Mouse (Mus musculus) layer of hippocampus, postnatal 25 days (tissue): ENCODE data around the gene Sv2b. TPM values are rescaled to one million over a fixed set of nuclear protein-coding genes. Genes with fewer than 3 reads are reported as not detected.

Experiments
- DNase-seq, 2 experiments: peaks; one replicate each; pipeline ENCODE4 v3.0.0; 2022; ENCODE audit warnings: mixed read lengths in 2 of 2, low spot score in 1 of 2; ENCODE audit errors: extremely low spot score in 1 of 2
- total RNA-seq, 2 experiments: library from RNA; stranded (reverse); gene quantifications; 2 replicates each; pipeline ENCODE4 v1.2.3; 2021

The Sv2b gene
- total RNA-seq, 2 experiments from 2014 or later, result 289 to 325 TPM

DNA sequence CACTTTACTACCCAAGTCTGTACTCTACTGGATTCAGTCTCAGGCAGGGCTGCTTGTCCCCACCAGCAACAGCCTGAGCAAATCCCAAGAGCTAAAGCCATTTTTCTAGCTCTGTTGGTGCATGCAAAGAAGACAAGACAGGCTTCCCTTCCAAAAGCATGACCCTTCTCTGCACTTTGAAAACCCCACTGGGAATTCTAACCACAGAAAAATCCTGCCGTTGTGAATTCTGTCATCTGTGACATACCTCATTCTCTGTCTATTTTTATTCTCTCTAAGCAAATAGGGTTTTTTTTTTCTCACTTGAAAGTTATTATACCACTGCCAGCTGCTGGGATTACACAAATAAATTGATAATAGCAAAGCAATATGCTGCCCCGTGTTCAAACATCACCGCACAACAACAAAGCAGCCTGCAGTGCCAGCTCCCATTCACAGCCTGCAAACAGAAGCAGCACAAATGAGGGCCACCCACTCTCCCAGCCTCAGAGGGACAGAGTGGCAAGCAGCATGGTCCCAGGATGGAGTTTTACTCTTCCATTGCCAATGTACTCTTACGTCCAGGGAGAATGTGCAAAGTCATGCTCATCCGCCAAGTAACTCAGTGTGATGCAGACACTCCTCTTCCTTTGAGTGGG lies 13.7 kb downstream of the Sv2b start:
- no peak for DNase-seq

DNA sequence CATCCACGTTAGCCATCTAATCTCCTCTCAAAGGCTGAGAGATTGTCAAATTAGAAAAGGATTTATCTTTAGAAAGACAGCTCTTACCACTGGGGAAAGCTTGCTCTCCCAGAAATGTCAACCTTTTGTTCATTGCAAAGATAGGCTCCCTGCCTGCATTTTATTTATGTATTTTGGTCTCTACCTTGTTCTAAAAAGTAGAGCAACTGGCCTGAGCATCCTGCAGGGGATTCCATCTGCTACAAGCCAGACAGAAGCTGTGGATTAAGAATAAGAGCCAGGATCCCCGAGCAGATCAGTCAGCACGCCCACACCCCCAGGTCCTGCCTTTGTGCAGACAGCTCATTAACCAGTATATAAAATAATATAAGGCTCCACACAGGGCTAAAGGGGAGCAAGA lies 16.8 kb downstream of the Sv2b start:
- no peak for DNase-seq

DNA sequence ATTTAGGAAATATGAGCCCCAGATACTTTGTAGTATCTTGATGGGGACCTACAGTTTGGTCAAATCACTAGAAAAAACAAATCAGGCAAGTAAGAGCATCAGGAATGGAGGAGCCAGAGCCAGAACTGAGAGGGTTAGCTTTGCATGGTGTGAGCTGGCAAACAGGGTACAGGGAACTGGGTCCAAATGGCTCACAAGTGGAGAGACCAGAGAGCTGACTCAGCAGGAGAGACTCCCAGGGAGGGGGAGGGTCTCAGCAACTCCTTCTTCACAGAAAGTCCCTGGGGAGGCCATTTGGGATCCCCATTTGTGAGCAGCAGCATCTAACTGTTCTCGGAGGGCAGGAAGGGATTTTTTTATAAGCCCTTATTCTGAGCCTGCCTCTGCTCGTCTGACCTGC lies 18.5 kb downstream of the Sv2b start:
- no peak for DNase-seq

DNA sequence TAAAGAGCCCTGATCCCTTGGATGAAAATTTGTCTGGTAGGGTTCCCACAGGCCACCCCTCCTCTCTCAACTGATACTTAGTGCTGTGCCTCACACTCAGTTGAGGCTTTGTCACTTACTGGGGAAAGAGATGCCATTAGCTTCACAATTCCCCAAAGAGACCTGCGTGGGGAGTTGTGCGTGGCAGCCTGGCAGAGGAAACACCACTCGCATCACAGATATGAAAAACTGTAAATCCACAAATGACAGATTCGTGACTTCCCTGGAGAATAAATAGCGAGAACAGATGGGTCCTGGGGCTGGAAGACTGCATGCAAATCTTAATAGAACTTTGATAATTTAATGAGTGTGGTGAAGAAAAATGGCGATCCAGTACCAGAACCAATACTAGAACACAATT lies 21.8 kb downstream of the Sv2b start:
- no peak for DNase-seq

DNA sequence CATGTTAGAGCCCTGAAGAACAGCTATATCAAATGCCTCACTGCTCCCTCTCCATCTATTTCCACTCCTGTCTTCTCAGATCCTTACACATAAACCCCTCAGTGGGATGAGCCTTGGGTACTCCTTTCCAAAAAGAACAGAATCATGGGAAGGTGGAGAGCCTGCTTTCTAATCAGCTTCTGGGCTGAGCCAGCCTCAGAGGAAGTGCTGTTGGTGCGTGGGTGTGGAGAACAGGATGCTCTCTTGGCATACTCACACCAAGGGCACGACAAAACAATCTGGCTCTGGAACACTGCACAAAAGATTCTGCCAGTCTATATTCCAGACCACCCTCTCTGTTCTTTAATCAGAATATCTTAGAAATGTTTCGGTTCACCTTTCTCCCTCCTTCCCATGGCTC lies 26.1 kb downstream of the Sv2b start:
- no peak for DNase-seq

DNA sequence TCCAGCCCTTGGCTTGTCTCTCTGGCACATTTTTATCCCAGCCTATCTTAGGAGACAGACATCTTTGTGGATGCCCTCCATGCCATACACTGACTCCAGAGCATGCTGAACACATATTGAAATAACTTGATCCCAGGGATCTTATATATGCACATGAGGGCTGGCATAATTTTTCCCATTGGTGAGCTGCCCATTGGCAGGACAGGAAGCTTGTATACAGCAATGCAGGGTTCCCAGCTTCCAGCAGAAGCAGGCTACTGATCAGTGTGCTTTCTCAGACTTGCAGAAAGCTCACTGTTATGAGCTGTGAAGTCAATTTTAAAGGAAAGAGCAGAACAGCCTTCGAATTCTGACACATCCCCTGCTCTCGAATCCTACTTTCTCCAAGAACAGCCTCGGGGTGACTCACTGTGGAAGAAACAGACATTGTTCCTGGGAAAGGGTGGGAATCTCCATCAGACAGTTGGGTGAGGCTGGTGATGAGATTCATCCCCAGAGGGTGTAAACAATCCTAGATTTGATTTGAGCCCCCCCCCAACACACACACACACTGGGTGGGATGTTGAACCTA lies 26.9 kb downstream of the Sv2b start:
- DNase-seq, result no peak

DNA sequence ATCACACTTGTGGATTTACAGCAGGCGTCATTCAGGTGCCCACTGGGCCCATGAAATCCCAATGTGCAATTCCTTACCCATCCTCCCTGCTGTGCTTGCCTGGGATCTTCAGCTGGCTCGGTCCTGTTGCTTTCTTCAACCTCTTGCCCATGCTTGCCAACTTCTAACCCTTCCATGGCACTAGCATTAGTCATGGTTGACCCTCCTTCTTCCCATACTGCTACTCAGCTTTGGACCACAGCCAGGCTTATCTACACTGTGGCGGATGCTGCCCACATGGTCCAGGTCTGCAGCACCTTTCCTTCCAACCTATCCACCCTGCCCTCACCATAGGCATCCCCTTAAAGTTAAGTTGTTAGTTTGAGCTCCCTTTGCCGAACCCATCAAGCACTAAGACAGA lies 28.0 kb downstream of the Sv2b start:
- no peak for DNase-seq

DNA sequence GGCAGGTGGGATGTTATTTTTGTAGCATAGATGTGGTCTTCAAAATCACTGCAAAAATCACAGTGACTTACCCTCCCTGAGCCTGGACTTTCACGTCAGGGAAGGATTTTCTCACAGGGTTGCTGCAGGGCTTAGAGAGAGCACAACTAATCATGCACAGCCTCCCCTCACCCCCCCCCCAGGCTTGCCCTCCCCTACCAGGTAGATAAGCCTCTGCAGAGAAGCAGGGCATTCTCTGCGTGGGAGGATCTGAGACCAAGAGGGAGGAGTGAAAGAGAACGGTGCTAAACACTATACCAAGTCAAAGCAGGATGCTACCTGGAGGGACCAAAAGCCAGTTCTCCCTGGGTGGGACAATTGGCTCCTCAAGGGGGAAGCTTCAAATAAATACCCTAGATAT lies 31.2 kb downstream of the Sv2b start:
- DNase-seq, result no peak

DNA sequence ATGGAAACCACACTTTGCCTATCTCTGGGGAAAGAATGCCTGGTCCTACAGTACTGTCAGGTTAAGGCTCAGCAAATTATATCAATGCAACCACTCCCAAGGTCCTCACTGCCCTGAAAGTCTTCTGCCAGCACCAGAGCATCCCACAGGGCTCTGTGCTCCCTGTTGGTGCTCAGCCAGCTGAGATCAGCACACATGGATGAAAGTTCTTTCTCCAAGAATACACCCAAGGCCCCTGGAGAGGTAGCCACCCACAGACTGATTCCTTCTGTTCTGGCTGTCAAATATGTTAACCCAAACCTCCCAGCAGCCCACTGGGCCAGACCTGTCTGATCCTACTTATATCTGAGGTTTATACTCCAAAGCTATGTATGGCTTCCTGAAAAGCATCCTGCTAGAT lies 32.3 kb downstream of the Sv2b start:
- no peak for DNase-seq

DNA sequence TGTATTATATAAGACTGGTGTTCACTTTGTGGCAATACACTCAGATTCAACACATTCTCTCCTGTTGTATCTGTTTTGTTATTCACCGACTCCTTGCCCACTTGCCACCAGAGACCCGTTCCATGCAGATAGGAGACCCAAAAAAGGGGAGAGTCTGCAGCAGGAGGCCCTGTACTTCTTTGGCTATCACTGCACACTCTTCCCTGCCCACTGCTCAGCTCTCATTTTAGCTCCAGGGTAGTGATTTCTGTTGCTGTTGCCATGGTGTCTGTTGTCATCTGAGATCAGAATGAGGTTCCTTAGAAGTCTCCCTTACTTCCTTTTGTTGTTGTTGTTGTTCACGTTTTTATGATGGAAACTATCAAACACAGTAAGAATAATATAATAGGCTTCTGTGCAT lies 34.5 kb downstream of the Sv2b start:
- DNase-seq, result no peak

DNA sequence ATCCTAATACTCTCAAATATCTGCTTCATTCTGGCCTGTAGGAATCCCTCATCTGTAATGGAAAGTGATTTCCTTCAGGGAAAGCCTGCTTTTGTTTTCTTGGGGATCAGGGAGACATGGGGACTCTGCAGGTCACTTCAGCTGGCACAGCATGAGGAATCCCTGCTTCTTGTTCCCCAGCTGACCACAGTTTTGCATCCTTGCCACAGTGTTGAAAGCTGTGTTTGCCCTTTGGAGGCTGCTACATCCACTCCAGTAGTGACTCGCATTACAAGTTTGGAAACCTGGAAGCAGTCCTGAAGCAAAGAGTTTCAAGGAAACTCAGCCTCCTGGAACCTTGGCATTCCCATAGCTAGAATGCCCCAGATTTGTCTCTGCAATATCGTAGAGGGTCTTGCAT lies 35.4 kb downstream of the Sv2b start:
- no peak for DNase-seq

DNA sequence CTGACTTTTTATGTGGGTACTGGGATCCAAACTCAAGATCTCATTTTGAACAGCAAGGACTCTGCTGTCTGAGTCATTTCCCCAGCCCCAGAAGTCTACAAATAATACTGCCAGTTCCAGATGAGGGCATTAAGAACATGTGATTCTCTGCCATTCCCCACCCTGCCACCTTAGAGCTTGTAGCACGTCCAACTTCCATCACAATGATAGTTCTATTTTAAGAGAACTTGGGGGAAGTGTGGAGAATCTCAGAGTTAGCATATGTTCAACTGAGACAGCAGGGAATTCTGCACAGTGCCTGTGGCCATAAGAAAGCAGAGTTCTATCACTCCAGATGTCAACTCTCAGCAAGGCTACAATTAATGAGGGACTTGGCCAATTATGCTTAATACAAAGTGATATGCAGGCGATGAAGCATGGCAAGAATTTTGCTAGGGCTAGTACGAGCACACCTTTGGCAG lies 37.1 kb downstream of the Sv2b start:
- no peak for DNase-seq

DNA sequence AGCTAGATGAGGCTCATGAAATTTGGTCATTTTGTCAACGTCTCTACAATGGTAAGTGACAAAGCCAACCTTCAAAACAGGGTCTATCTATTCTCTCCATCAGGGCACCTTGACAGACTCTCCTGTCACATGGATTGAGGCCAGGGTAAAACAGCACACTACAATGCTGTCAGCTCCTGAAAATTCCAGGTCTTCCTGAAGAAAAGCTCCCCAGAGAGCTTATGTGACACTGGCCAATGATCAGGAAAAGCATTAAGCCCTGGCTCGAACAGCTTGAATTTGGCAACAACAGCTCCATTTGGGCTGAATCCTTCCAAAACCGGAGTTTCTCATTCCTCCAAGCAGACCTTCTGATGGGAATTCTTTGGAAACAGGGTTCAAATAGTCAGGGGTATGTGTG lies 37.8 kb downstream of the Sv2b start:
- DNase-seq, result no peak

DNA sequence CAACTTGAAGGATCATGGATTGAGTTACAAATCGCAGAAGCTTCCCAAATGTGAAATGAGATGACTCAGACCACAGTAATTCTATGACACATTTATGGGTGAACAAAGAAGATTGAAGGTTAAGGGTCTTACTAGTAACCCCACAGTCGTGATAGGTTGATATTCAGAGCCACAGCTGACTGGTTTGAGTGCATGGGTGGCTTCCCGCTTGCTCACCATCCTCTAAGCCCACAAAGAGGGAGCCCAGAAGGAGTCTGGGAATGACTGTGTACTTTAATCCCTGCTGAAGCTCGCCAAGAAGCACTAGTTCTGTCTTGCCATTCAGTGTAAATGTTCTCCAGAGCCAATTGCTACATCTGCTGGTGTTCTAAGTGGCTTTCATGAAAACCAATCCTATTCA lies 41.8 kb downstream of the Sv2b start:
- DNase-seq, result no peak

DNA sequence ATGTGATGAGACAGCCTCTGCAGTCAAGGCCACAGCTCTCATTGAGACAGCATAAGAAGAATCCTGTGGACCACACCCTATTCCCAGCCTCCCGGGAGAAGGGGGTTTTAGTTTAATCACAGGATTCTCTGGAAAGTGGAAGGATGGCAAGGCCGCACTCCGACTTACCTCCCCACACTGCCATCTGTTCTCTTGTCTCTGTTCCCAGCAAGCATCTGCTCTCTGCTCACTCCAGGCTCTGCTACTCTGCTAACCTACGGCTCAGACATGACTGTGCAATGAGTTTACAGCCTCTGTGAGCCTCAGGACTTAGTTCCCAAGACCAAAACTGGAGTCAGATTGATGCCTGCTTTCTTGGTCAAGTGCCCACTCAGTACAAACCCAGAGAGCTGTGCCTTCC lies 43.8 kb downstream of the Sv2b start:
- DNase-seq, result peak in 1 of 2 experiments; percentile 29

DNA sequence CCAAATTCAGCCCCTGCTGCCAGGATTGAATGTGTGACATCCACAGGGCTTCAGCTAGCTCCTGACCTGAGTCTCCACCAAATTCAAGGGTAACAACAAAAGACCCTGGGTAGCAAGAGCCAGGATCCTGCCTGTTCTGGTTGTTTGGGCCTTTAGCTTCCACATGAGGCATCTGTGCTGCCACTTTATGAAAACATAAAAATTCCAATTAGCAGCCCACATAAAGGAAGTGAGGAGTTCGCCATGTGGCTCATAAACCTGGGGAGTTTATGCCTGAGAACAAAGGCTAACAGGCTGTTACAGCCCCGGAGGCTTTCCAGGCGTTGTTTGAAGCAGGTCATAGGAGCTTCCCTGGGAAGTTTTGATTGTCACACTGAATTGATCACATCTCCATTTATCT lies 49.1 kb downstream of the Sv2b start:
- DNase-seq, result no peak

DNA sequence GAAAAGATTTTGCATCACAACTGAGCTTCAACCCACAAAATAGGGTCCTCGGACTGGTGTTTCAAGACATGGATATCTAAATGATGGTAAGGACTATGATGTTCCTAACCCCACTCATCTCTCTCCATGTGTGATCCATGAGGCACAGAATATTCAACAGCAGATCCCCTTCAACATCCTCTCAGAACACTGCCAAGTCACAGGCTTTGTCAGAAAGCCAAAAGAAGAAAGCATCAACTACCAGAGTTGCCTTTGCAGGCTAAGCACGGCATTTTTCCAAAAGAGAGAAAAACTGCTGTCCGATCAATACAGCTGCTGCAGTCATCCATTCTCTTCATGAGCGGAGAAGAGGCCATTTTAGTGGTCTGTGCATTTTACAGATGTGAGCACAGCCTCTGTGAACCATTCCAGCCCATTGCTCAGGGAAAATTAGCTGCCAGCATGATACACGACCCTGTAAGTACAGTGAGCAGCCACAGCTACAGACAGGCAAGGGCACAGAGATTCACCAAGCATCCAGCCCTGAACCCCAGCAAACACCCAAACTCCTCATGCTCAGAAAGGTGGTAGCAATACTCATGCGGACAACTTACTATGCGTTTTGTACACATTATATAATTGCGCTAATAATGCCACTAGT lies 55.3 kb downstream of the Sv2b start:
- DNase-seq, result no peak

DNA sequence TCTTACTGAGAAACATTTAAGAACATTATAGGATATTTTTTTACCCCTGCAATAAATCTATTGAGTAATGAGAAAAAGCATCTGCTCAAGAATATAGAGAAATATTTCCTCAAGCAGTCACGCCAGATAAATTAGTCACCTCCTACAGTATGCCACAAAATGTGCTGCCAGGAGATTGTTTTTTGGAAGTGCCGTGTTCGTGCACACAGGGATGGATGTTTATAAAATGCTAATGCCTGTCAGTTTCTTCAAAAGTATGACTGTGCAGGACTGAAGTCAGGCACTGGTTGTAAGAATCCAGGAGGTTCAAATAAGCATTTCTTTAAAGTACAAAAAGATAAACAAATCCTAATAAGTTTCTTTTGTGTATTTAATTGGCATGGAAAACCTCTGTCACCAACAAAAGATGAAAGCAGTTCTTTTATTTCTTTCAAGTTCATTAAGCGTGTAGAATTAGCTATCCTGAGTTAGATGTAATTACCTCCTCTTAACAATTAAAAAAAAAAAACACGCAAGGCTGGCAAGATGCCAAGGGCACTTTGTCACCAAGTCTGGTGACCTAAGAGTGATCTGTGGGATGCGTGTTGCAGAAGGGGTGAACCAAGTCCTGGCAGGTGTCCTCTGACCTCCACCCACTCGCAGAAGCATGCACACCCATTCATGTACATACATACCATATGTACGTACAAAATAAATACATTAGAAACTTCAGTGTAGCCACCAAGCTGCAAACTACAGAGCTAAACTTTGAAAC lies 68.1 kb downstream of the Sv2b start:
- no peak for DNase-seq

DNA sequence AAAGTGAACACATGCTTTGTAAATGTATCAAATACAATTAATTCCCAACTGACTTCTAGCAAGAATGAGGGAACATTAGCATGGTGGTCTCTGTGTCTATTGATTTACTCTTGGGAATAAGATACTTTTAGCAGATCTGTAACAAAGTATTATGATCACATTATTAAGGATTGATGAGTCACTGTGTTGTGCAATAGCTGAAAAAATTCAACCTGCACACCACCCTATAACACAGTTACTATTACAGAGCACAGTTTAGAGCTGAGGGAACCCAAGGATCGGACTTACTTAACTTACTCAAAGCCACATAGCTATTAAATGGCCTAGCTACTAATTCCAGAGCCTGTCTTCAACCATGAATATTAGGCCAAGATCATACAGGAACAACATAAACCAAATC lies 72.7 kb downstream of the Sv2b start:
- DNase-seq, result no peak

DNA sequence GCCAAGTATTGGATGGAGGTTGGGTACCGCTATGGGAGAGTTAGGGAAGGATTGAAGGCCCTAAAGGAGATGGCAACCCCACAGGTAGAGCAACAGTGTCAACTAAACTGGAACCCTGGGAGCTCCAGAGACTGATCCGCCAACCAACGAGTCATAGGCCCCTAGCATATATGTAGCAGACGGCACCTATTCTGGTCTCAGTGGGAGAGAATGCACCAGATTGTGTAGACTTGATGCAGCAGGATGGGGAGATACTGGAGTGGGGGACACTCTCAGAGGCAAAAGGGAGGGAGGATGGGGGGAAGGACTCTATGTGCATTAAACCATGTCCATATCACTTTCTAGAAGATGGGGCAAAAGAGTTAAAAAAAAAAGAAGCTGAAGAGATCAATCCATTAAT lies 84.9 kb downstream of the Sv2b start:
- DNase-seq, result no peak

DNA sequence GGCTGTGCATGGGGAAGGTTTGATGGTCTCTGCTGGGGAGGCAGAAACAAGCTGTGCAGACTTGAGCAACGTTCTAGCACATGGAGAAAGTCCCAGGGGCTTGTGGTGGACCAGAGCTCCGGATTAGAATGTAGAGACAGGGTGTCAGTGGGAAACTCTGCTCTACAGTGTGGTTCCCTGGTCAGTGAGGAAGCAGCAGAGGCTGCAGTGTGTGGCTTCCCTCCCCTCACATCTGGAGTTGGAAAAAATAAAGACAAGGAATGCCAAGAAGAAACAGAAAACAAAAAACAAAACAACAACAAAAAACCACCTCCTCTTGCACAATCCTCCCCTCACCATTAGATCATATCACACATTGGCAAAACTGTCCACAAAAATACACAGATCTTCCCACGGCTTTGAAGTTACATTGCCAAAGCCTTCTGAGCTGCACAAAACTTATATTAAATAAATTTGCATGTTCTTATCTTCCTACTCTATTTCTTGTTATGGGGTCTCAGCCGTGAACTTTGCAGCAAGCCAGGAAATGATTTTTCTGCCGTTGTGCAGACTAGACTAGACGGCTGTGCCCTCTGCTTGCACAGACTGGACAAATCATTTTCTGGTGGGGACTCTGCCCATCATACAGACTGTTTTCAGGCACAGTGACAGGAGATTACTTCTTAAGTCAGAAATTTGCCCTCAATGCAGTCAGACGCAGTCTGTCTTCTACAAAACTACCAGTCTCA lies 86.2 kb downstream of the Sv2b start:
- DNase-seq, result no peak
